Mouse (Mus musculus) olfactory bulb, adult 2 months (tissue): ENCODE results near the gene A230050P20Rik.

Experiments
- CTCF ChIP-seq: fragments of 200-500 bp; IDR thresholded peaks from 2 replicates; pipeline ENCODE4 v1.5.1; 2012; ENCODE audit warnings: low read depth, mild to moderate bottlenecking, low read length, moderate library complexity; ENCODE audit not compliant: insufficient read depth
- POLR2A ChIP-seq: fragments of 200-500 bp; IDR thresholded peaks from 2 replicates; pipeline ENCODE4 v1.6.1; 2012; ENCODE audit warnings: mild to moderate bottlenecking, low read depth, low read length, moderate library complexity; ENCODE audit not compliant: insufficient read depth

- TF ChIP-seq POLR2A (no peak), CTCF (no peak)
These were observed 10.2 kb downstream of the A230050P20Rik start for GRCm38 (mm10) chr9:20878710-20879065.
